Mouse (Mus musculus) gonadal fat pad, adult 2 months (tissue): ENCODE results near the gene Sat2. TPM values are rescaled to one million over a fixed set of nuclear protein-coding genes. Genes with fewer than 3 reads are reported as not detected.
A peak's percentile ranks its signal among the peaks of the same experiment; 100 is the strongest.

Experiments used
- DNase-seq: peaks from one replicate; pipeline ENCODE4 v3.0.0-alpha.2; 2012; ENCODE audit warnings: low read depth
- polyA plus RNA-seq: library from polyadenylated mRNA; depleted of rRNA; stranded (reverse); fragments of >200 nt; gene quantifications from 2 replicates; pipeline ENCODE4 v1.2.3, GENCODE M21; 2012; rRNA removed

The Sat2 gene
- 10.3 and 11.2 TPM in 2 replicates for polyA plus RNA-seq

GRCm38 (mm10) chr11:69621571-69622268 is at the start of gene Sat2:
TSS of gene Sat2 (plus strand) at chr11:69622024.
- DNase-seq: no peak

DNA sequence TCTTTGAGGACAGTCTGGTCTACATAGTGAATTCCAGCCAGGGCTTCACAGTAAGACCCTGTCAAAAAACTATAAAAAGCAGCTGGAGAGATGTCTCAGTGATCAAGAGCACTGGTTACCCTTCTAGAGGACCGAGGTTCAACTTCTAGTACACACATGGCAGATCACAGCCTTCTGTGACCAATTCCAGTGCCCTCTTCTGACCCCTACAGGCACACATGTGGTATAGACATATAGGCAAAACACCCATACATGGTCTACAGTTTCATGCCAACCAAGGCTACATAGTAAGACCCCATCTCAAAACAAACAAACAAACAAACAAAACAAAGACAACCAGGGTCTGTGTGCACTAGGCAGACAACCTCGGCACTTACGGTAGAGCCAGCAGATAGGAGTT is 46.6 kb upstream of the Sat2 start:
- no peak for DNase-seq

GRCm38 (mm10) chr11:69576307-69576706 is 45.5 kb upstream of the Sat2 start:
- no peak for DNase-seq

DNA sequence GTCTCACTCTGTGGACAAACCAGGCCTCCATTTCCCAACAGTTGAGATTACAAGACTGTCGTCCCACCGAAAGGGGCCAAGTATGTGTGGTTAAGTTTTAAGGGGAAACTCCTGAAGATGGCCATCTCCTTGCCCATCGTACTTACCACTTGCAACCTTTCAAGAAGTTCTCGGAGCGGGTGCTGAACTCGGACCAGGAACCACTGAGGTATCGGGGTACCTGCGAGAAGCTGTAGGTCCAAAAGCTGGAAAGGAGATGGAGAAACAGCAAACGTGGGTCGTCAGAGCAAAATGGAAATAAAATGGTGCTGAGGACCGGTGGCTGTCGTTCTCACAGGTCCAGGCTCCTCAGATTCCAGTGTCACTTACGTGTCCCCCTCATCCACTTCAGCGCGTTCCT is 43.5 kb upstream of the Sat2 start:
- no peak for DNase-seq

GRCm38 (mm10) chr11:69579128-69580017 is 42.5 kb upstream of the Sat2 start:
- peak; percentile 95 for DNase-seq

DNA sequence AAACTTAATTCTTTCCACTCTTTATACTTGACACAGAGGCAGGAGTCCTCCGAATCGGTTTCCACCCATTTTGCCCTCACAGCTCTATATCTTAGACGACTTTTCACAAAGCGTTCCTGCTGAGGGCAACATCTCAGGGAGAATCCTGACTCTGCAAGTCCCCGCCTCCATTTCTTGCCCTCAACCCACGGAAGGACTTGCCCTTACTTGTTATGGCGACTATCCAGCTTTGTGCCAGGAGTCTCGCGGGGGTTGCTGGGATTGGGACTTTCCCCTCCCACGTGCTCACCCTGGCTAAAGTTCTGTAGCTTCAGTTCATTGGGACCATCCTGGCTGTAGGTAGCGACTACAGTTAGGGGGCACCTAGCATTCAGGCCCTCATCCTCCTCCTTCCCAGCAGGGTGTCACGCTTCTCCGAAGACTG is 41.7 kb upstream of the Sat2 start, which contains the start of the genes Wrap53 and Trp53:
TSS of gene Wrap53 (minus strand) at position 165 of the 424 bp plus-strand sequence.
TSS of gene Trp53 (plus strand) at position 269 of the 424 bp plus-strand sequence.
- DNase-seq: peak; percentile 82

DNA sequence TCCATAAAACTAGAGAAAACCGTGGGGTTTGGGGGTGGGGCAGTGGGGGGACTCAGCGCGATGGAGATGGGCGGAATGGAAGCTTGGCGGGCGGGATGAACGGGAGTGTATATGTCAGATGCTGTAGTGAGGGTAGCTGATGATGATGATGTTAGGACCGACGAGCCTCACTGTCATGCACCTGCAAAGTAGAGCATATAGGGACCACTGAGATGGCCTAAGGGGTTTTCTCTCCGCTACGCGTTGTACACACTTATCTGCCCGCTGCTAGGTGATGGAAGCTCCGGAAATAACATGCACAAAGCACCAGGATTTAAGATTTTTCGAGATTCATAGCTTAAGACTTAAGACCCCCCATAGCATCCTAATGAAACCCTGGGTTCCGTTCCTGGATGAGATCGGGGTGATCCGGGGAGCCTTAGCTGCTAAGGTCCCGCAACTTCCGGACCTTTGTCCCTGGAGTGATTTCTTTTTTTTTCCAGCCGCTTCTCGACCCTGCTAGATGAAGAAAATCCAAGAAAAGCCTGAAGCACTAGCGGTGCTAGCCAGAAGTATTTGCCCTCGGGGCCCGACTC is 41.2 kb upstream of the Sat2 start:
- no peak for DNase-seq

DNA sequence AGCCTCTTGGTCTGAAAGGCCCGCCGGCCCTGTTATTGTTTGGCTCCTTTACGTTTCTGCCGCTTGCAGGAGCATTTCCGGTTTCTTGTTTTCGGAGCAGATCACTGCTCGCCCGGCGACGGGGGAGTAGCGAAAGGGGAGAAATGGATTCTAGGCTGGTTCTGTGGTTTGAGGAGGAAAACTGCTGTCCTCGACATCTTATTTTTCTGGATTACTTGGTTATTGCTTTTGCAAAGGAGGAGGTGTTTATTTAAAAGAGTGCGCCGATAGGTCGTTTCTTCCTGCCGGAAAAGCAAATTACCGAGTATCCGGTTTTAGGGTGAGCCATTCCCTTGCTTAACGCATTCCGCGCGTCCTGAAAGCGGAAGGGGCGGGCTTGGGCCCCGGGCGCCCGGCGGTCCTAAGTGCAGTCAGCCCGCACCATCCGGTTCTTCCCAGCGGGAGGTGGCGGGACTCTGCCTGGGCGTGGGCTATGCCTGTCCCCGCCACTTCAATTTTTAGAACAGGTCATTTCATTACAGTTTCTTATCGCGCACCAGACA is 40.6 kb upstream of the Sat2 start:
- peak; percentile 70 for DNase-seq

DNA sequence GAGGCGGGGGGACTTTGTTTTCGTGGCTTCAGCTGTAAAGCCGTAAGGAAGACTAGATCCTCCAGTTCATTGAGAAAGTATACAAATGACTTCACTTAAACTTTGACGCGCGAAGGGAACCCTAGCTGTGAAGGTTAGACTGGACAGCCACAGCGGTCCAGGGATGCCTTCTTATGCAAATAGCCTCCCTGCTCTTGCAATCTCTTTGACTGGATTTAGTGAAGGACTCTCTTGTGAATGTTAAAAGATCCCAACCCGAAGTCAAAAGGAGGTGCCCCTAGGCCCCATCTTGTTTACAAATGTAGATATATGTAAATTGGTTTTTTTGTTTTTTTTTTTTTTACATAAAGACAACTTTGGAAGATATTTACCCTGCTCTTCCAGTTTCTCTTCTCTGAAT is 40.0 kb upstream of the Sat2 start:
- DNase-seq: no peak

DNA sequence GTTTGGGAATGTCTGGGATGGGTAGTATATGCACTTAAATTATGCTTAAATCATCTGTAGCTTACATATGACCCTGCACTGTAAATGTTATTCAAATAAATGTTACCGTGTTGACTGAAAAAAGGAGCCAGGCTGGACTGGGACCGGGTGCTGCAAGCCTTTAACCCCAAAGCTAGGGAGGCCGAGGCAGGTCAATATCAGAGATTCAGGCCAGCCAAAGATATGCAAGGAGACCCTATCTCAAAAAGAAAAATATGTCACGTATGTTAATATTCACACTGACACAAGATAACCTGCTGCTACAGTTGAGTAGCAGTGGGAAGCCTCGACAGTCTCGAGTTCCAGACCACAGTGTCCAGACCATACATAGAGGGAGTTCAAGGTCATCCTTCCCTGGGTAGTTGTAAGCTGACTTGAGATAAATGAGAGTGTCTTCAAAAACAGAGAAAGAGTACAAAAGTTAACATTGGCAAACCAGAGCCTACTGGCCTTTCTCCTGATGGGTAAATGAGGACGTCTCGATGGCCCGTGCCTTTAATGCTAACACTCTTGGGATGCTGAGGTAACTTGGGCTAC is 39.5 kb upstream of the Sat2 start:
- no peak for DNase-seq

- no peak for DNase-seq
Observed at GRCm38 (mm10) chr11:69584008-69584407, 37.8 kb upstream of the Sat2 start.

GRCm38 (mm10) chr11:69584937-69585336 is 36.9 kb upstream of the Sat2 start:
- DNase-seq: no peak

- DNase-seq: no peak
Observed at GRCm38 (mm10) chr11:69585718-69586325, 36.0 kb upstream of the Sat2 start.

- no peak for DNase-seq
Observed at GRCm38 (mm10) chr11:69589207-69589834, 32.5 kb upstream of the Sat2 start.

GRCm38 (mm10) chr11:69590622-69591021 is 31.2 kb upstream of the Sat2 start:
- no peak for DNase-seq

DNA sequence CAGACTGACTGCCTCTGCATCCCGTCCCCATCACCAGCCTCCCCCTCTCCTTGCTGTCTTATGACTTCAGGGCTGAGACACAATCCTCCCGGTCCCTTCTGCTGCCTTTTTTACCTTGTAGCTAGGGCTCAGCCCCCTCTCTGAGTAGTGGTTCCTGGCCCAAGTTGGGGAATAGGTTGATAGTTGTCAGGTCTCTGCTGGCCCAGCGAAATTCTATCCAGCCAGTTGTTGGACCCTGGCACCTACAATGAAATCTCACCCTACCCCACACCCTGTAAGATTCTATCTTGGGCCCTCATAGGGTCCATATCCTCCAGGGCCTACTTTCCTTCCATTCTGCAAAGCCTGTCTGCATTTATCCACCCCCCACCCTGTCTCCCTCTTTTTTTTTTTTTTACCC is 30.4 kb upstream of the Sat2 start:
- DNase-seq: no peak

GRCm38 (mm10) chr11:69591899-69592637 is 29.8 kb upstream of the Sat2 start:
- DNase-seq: no peak

- no peak for DNase-seq
Observed at GRCm38 (mm10) chr11:69592799-69593198, 29.0 kb upstream of the Sat2 start.

- DNase-seq: no peak
Observed at GRCm38 (mm10) chr11:69594853-69595252, 27.0 kb upstream of the Sat2 start.

- DNase-seq: no peak
Observed at GRCm38 (mm10) chr11:69599436-69599835, 22.4 kb upstream of the Sat2 start.
